Mouse (Mus musculus) liver, embryonic 11.5 days (tissue): Measurements from ENCODE around the gene Zfp184. TPM values are rescaled to one million over a fixed set of nuclear protein-coding genes. Genes with fewer than 3 reads are reported as not detected.

ENCODE experiments used
- ATAC-seq: fragments of 200-750 bp; cut with Nextera tagmentation; replicated peaks from 2 replicates; pipeline ENCODE4 v1.8.0; 2017; ENCODE audit warnings: moderate number of reproducible peaks, mild to moderate bottlenecking, moderate TSS enrichment, moderate library complexity; ENCODE audit not compliant: low FRiP score
- DNase-seq: peaks from one replicate; pipeline ENCODE4 v3.0.0-alpha.2; 2017; ENCODE audit warnings: low spot score
- H3K27ac ChIP-seq: fragments of 300-500 bp; sonication (generic); 2 replicates; pipeline ENCODE4 v1.5.1; 2014; ENCODE audit warnings: mild to moderate bottlenecking, low read depth, low read length, control low read depth
- H3K27me3 ChIP-seq: fragments of 300-500 bp; sonication (generic); replicated peaks from 2 replicates; pipeline ENCODE4 v1.6.1; 2014; ENCODE audit warnings: low read length, mixed read lengths; ENCODE audit not compliant: control insufficient read depth, insufficient read depth
- H3K36me3 ChIP-seq: fragments of 300-500 bp; sonication (generic); 2 replicates; pipeline ENCODE4 v1.6.1; 2014; ENCODE audit warnings: mild to moderate bottlenecking, low read length, moderate library complexity, mixed read lengths; ENCODE audit not compliant: control insufficient read depth, insufficient read depth
- H3K4me1 ChIP-seq: fragments of 300-500 bp; sonication (generic); replicated peaks from 2 replicates; pipeline ENCODE4 v1.6.1; 2014; ENCODE audit warnings: low read length, mixed read lengths; ENCODE audit not compliant: control insufficient read depth, insufficient read depth
- H3K4me2 ChIP-seq: fragments of 300-500 bp; sonication (generic); 2 replicates; pipeline ENCODE4 v1.6.1; 2014; ENCODE audit warnings: mild to moderate bottlenecking, control low read depth, moderate library complexity
- H3K4me3 ChIP-seq: fragments of 300-500 bp; sonication (generic); 2 replicates; pipeline ENCODE4 v1.5.1; 2014; ENCODE audit warnings: low read depth, low read length, control low read depth
- H3K9ac ChIP-seq: fragments of 300-500 bp; sonication (generic); 2 replicates; pipeline ENCODE4 v1.6.1; 2014; ENCODE audit warnings: low read depth, low read length, control low read depth
- H3K9me3 ChIP-seq: fragments of 300-500 bp; sonication (generic); 2 replicates; pipeline ENCODE4 v1.6.1; 2016; ENCODE audit warnings: low read length, inconsistent platforms, mixed read lengths; ENCODE audit not compliant: control insufficient read depth
- WGBS: fragments of 180-500 bp; shearing (Covaris S2); extraction: QIAGEN DNeasy Blood & Tissue Kit; methylation state at CpG from one replicate; pipeline ENCODE4 v1.1.7; 2014; 5-methylcytosine and 5-hydroxymethylcytosine counted together
- polyA plus RNA-seq: library from polyadenylated mRNA; unstranded; fragments of >200 nt; fragmentation: Nextera tagmentation; extraction: Ambion mirVana; gene quantifications from 2 replicates; pipeline ENCODE4 v1.2.1, GENCODE M21; 2014

The Zfp184 gene
- polyA plus RNA-seq, 1 experiment from 2014 or later = 5.1 TPM

DNA sequence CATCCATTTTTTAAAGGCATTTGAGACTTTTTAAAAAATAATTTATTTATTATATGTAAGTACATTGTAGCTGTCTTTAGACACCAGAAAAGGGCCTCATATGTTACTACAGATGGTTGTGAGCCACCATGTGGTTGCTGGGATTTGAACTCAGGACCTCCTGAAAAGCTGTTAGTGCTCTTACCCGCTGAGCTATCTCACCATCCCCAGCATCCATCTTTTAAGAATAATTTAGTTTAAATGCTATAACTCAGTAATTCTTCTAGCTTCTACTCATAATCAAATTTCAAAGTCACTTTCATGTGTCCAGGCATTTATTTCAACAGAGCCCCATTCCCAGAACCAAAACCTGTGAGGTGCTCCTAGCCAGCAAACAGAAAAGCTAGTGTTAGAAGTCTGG lies 1.2 kb upstream of the Zfp184 start:
- no peak for DNase-seq
- H3K4me3 ChIP-seq = no peak overlapping the region
- H3K36me3 ChIP-seq = no peaks in the 10 kb centered on the region
- H3K4me1 ChIP-seq = no peaks in the 10 kb centered on the region
- H3K9me3 ChIP-seq = no peaks in the 10 kb centered on the region
- H3K9ac ChIP-seq = no peak overlapping the region
- no peak overlapping the region for H3K4me2 ChIP-seq
- no peaks in the 10 kb centered on the region for H3K27me3 ChIP-seq
- no peak for ATAC-seq
- 71% methylated on average over 1 of the region's 1 CpGs for WGBS
- H3K27ac ChIP-seq = no peak overlapping the region

GRCm38 (mm10) chr13:21944592-21944925 lies 335 bp upstream of the Zfp184 start:
- H3K27me3 ChIP-seq = no peaks in the 10 kb centered on the region
- H3K4me3 ChIP-seq = peak overlapping the region; percentile 88
- H3K27ac ChIP-seq = 0 out of 2 replicates have a peak overlapping the region, but pooled peaks have one; percentile 72
- peak; percentile 40 for ATAC-seq
- no peak for DNase-seq
- under 1% methylated on average over 7 of the region's 7 CpGs for WGBS
- H3K36me3 ChIP-seq = no peaks in the 10 kb centered on the region
- H3K4me1 ChIP-seq = no peaks in the 10 kb centered on the region
- H3K9me3 ChIP-seq = no peaks in the 10 kb centered on the region
- H3K4me2 ChIP-seq = peak overlapping the region; percentile 88
- peak overlapping the region; percentile 89 for H3K9ac ChIP-seq

GRCm38 (mm10) chr13:21969269-21969668 lies 24.4 kb downstream of the Zfp184 start:
- H3K27me3 ChIP-seq = no peaks in the 10 kb centered on the region
- no peaks in the 10 kb centered on the region for H3K9me3 ChIP-seq
- 47% methylated on average over 1 of the region's 1 CpGs for WGBS

GRCm38 (mm10) chr13:21969816-21970215 lies 24.9 kb downstream of the Zfp184 start:
- DNase-seq = no peak

More at GRCm38 (mm10) chr13:21969269-21969668, 24.4 kb downstream of the Zfp184 start:
- ATAC-seq (no peak), DNase-seq (no peak)
- Histone ChIP-seq H3K9ac (no peak overlapping the region), H3K27ac (no peak overlapping the region), H3K4me2 (no peak overlapping the region), H3K4me3 (no peak overlapping the region), H3K4me1 (peaks cover 3% of the 10 kb centered on the region), H3K36me3 (no peaks in the 10 kb centered on the region)

DNA sequence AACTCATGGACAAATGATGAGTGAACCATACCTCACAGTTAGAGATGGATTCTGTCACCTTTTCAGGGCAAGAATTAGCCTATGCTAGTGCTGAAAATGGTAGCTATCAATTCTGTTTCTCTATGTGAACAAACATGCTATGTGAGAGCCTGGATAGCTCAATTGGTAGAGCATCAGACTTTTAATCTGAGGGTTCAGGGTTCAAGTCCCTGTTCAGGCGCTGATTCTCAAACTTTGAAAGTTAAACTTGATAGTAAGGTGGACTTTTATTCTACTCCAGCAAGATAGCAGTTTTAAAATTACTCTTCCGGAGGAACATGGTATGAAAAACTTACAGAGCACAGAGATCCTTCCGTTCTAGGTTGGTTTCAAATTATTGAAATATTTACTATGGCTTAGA lies 26.7 kb downstream of the Zfp184 start:
- H3K4me3 ChIP-seq = no peak overlapping the region
- DNase-seq (no peak), ATAC-seq (no peak)
- peaks cover 3% of the 10 kb centered on the region for H3K4me1 ChIP-seq
- no peak overlapping the region for H3K9ac ChIP-seq
- WGBS = 24% methylated on average over 3 of the region's 3 CpGs
- H3K27ac ChIP-seq = no peak overlapping the region
- no peak overlapping the region for H3K4me2 ChIP-seq
- H3K36me3 ChIP-seq = no peaks in the 10 kb centered on the region
- H3K9me3 ChIP-seq = no peaks in the 10 kb centered on the region
- no peaks in the 10 kb centered on the region for H3K27me3 ChIP-seq

More at GRCm38 (mm10) chr13:21969816-21970215, 24.9 kb downstream of the Zfp184 start:
- no peak overlapping the region for H3K9ac ChIP-seq
- peaks cover 3% of the 10 kb centered on the region for H3K4me1 ChIP-seq
- no peak overlapping the region for H3K4me3 ChIP-seq
- no peaks in the 10 kb centered on the region for H3K9me3 ChIP-seq
- H3K4me2 ChIP-seq = no peak overlapping the region
- H3K36me3 ChIP-seq = no peaks in the 10 kb centered on the region
- H3K27me3 ChIP-seq = no peaks in the 10 kb centered on the region
- 36% methylated on average over 2 of the region's 2 CpGs for WGBS
- H3K27ac ChIP-seq = no peak overlapping the region
- ATAC-seq = no peak

- peak overlapping the region; percentile 79 for H3K9ac ChIP-seq
- peaks cover 3% of the 10 kb centered on the region for H3K4me1 ChIP-seq
- ATAC-seq (peak; percentile 79), DNase-seq (peak; percentile 94)
- H3K36me3 ChIP-seq = no peaks in the 10 kb centered on the region
- under 1% methylated on average over 23 of the region's 23 CpGs for WGBS
- no peaks in the 10 kb centered on the region for H3K9me3 ChIP-seq
- peaks cover 6% of the 10 kb centered on the region for H3K27me3 ChIP-seq
- H3K27ac ChIP-seq = peak overlapping the region; percentile 83
- peak overlapping the region; percentile 55 for H3K4me2 ChIP-seq
- peak overlapping the region; percentile 69 for H3K4me3 ChIP-seq
These were observed 29.4 kb downstream of the Zfp184 start for GRCm38 (mm10) chr13:21974221-21974725.

- peak overlapping the region; percentile 69 for H3K4me3 ChIP-seq
- H3K4me2 ChIP-seq = peak overlapping the region; percentile 55
- H3K4me1 ChIP-seq = peaks cover 3% of the 10 kb centered on the region
- 4% methylated on average over 20 of the region's 20 CpGs for WGBS
- H3K27me3 ChIP-seq = peaks cover 11% of the 10 kb centered on the region
- H3K27ac ChIP-seq = peak overlapping the region; percentile 83
- H3K36me3 ChIP-seq = no peaks in the 10 kb centered on the region
- ATAC-seq = peak; percentile 94
- peak overlapping the region; percentile 79 for H3K9ac ChIP-seq
- DNase-seq = peak; percentile 84
- no peaks in the 10 kb centered on the region for H3K9me3 ChIP-seq
These were observed 30.0 kb downstream of the Zfp184 start for GRCm38 (mm10) chr13:21974726-21975473.

- ATAC-seq = no peak
- H3K4me2 ChIP-seq = peak within 1 kb of the TSS; percentile 82
- WGBS = under 1% methylated on average over 58 of the region's 58 CpGs
- peak within 1 kb of the TSS; percentile 58 for H3K4me3 ChIP-seq
- no peak within 1 kb of the TSS for H3K27ac ChIP-seq
- H3K27me3 ChIP-seq = peaks cover 65% of the 10 kb centered on the region
- H3K9me3 ChIP-seq = no peaks in the 10 kb centered on the region
- peak; percentile 67 for DNase-seq
- no peaks in the 10 kb centered on the region for H3K4me1 ChIP-seq
- H3K9ac ChIP-seq = peak within 1 kb of the TSS; percentile 63
- H3K36me3 ChIP-seq = no peaks in the 10 kb centered on the region
These were observed 36.3 kb downstream of the Zfp184 start, which contains the start of gene Pom121l2 for GRCm38 (mm10) chr13:21980981-21981802. TSS of gene Pom121l2 (plus strand) at chr13:21981194.
